Mouse (Mus musculus) naive thymus-derived CD4-positive, alpha-beta T cell, adult 5 months (primary cell): ENCODE data around the gene Setd2. TPM values are rescaled to one million over a fixed set of nuclear protein-coding genes. Genes with fewer than 3 reads are reported as not detected.

Experiments
- polyA plus RNA-seq: library from polyadenylated mRNA; unstranded; fragments of 100-300 nt; shearing (Covaris generic); gene quantifications from one replicate; pipeline ENCODE4 v1.2.1, GENCODE M21; 2017

Gene Setd2
- 44.2 TPM for polyA plus RNA-seq

GRCm38 (mm10) chr9:110532538-110533291 is at the start of gene Setd2:
Setd2 (plus strand) TSS chr9:110532597.

GRCm38 (mm10) chr9:110624361-110625166 is 92.2 kb downstream of the Setd2 start, which contains the start of gene Nradd:
Nradd (minus strand) TSS chr9:110624452.

GRCm38 (mm10) chr9:110653655-110654461 is 121.5 kb downstream of the Setd2 start, which contains the start of gene Nbeal2:
Nbeal2 (minus strand) TSS chr9:110654161.

GRCm38 (mm10) chr9:110656249-110657221 is 124.1 kb downstream of the Setd2 start, which contains the start of gene Ccdc12:
Ccdc12 (plus strand) TSS chr9:110656503.

Other genes starting within 250 kb of the Setd2 start
- gene Elp6, start 227.4 kb upstream of the Setd2 start, polyA plus RNA-seq = 9.1 TPM
- 70.8 TPM for gene Scap, start 199.3 kb upstream of the Setd2 start, polyA plus RNA-seq
- gene Ptpn23, start 124.4 kb upstream of the Setd2 start, polyA plus RNA-seq = 4.8 TPM
- gene Ngp, start 112.8 kb upstream of the Setd2 start, polyA plus RNA-seq = not detected
- gene Klhl18, start 55.9 kb upstream of the Setd2 start, polyA plus RNA-seq = 12.9 TPM
- 0.34 TPM for gene Kif9, start 55.6 kb upstream of the Setd2 start, polyA plus RNA-seq
- gene Nradd, start 91.9 kb downstream of the Setd2 start, polyA plus RNA-seq = 1.3 TPM
- gene Nbeal2, start 121.6 kb downstream of the Setd2 start, polyA plus RNA-seq = 32.5 TPM
- gene Ccdc12, start 123.9 kb downstream of the Setd2 start, polyA plus RNA-seq = 178 TPM
- gene Myl3, start 209.3 kb downstream of the Setd2 start, polyA plus RNA-seq = not detected
- not detected for gene Pth1r, start 214.5 kb downstream of the Setd2 start, polyA plus RNA-seq